Mouse (Mus musculus): ENCODE measurements around the gene Entpd2. TPM values are rescaled to one million over a fixed set of nuclear protein-coding genes. Genes with fewer than 3 reads are reported as not detected.
A peak's percentile ranks its signal among the peaks of the same experiment; 100 is the strongest.

The Entpd2 gene
- 3.4 and 4.0 TPM in 2 replicates for polyA plus RNA-seq (2015; fragmentation: Nextera tagmentation; extraction: Ambion mirVana)

GRCm38 (mm10) chr2:25395721-25396596 is at the start of gene Entpd2:
Entpd2 (plus strand) TSS chr2:25395874.
- no peak within 1 kb of the TSS for H3K27ac ChIP-seq (ENCODE audit: low read length)
- no peaks in the 10 kb centered on the region for H3K9me3 ChIP-seq (replicated peaks; ENCODE audit: control insufficient read depth, low read length)
- peak within 1 kb of the TSS; percentile 50 for H3K9ac ChIP-seq (ENCODE audit: low read length)
- H3K36me3 ChIP-seq (ENCODE audit: control insufficient read depth, insufficient read depth): no peaks in the 10 kb centered on the region
- ATAC-seq (replicated peaks; ENCODE audit: extremely low read depth, insufficient read depth, low FRiP score): 0 out of 2 replicates have a peak, but pooled peaks have one; percentile 5
- peak within 1 kb of the TSS; percentile 68 for H3K4me2 ChIP-seq (ENCODE audit: low read depth, low read length)
- H3K27me3 ChIP-seq (ENCODE audit: control insufficient read depth, insufficient read depth, low read length): peaks cover 61% of the 10 kb centered on the region
- peaks cover 6% of the 10 kb centered on the region; the same call in 1 of the 2 replicates for H3K4me1 ChIP-seq (ENCODE audit: control insufficient read depth, insufficient read depth, low read length)
- 2% methylated on average over 57 of the region's 57 CpGs for WGBS
- H3K4me3 ChIP-seq (ENCODE audit: low read length): peak within 1 kb of the TSS; percentile 47

- Histone ChIP-seq H3K9me3 (replicated peaks; ENCODE audit: control insufficient read depth, low read length) (no peaks in the 10 kb centered on the region), H3K4me1 (ENCODE audit: control insufficient read depth, insufficient read depth, low read length) (no peaks in the 10 kb centered on the region), H3K4me3 (ENCODE audit: low read length) (no peak overlapping the region), H3K36me3 (ENCODE audit: control insufficient read depth, insufficient read depth) (peaks cover 58% of the 10 kb centered on the region), H3K27me3 (ENCODE audit: control insufficient read depth, insufficient read depth, low read length) (no peaks in the 10 kb centered on the region), H3K4me2 (ENCODE audit: low read depth, low read length) (no peak overlapping the region), H3K9ac (ENCODE audit: low read length) (no peak overlapping the region), H3K27ac (ENCODE audit: low read length) (no peak overlapping the region)
- no peak for ATAC-seq (replicated peaks; ENCODE audit: extremely low read depth, insufficient read depth, low FRiP score)
- WGBS: 90% methylated on average over 7 of the region's 7 CpGs
These were observed 47.5 kb upstream of the Entpd2 start for GRCm38 (mm10) chr2:25348162-25348561.

- Histone ChIP-seq H3K4me3 (ENCODE audit: low read length) (no peak overlapping the region), H3K27me3 (ENCODE audit: control insufficient read depth, insufficient read depth, low read length) (no peaks in the 10 kb centered on the region), H3K27ac (ENCODE audit: low read length) (no peak overlapping the region), H3K36me3 (ENCODE audit: control insufficient read depth, insufficient read depth) (peaks cover 52% of the 10 kb centered on the region), H3K9ac (ENCODE audit: low read length) (no peak overlapping the region), H3K9me3 (replicated peaks; ENCODE audit: control insufficient read depth, low read length) (no peaks in the 10 kb centered on the region), H3K4me2 (ENCODE audit: low read depth, low read length) (no peak overlapping the region), H3K4me1 (ENCODE audit: control insufficient read depth, insufficient read depth, low read length) (no peaks in the 10 kb centered on the region)
- WGBS: 94% methylated on average over 4 of the region's 4 CpGs
- ATAC-seq (replicated peaks; ENCODE audit: extremely low read depth, insufficient read depth, low FRiP score): no peak
These were observed 46.2 kb upstream of the Entpd2 start for GRCm38 (mm10) chr2:25349499-25349898.

GRCm38 (mm10) chr2:25350701-25351100 is 45.0 kb upstream of the Entpd2 start:
- WGBS: 96% methylated on average over 3 of the region's 3 CpGs
- Histone ChIP-seq H3K27ac (ENCODE audit: low read length) (no peak overlapping the region), H3K9ac (ENCODE audit: low read length) (no peak overlapping the region), H3K36me3 (ENCODE audit: control insufficient read depth, insufficient read depth) (peaks cover 41% of the 10 kb centered on the region), H3K27me3 (ENCODE audit: control insufficient read depth, insufficient read depth, low read length) (no peaks in the 10 kb centered on the region), H3K9me3 (replicated peaks; ENCODE audit: control insufficient read depth, low read length) (no peaks in the 10 kb centered on the region), H3K4me2 (ENCODE audit: low read depth, low read length) (no peak overlapping the region), H3K4me1 (ENCODE audit: control insufficient read depth, insufficient read depth, low read length) (peaks cover under 1% of the 10 kb centered on the region; the same call in 1 of the 2 replicates), H3K4me3 (ENCODE audit: low read length) (no peak overlapping the region)
- no peak for ATAC-seq (replicated peaks; ENCODE audit: extremely low read depth, insufficient read depth, low FRiP score)

- peaks cover 8% of the 10 kb centered on the region for H3K4me1 ChIP-seq (ENCODE audit: control insufficient read depth, insufficient read depth, low read length)
- 81% methylated on average over 6 of the region's 6 CpGs for WGBS
- peaks cover 20% of the 10 kb centered on the region for H3K36me3 ChIP-seq (ENCODE audit: control insufficient read depth, insufficient read depth)
- ATAC-seq (replicated peaks; ENCODE audit: extremely low read depth, insufficient read depth, low FRiP score): no peak
- no peak overlapping the region for H3K27ac ChIP-seq (ENCODE audit: low read length)
- no peaks in the 10 kb centered on the region for H3K9me3 ChIP-seq (replicated peaks; ENCODE audit: control insufficient read depth, low read length)
- no peak overlapping the region for H3K4me2 ChIP-seq (ENCODE audit: low read depth, low read length)
- H3K27me3 ChIP-seq (ENCODE audit: control insufficient read depth, insufficient read depth, low read length): no peaks in the 10 kb centered on the region
- no peak overlapping the region for H3K9ac ChIP-seq (ENCODE audit: low read length)
- H3K4me3 ChIP-seq (ENCODE audit: low read length): no peak overlapping the region
These were observed 41.5 kb upstream of the Entpd2 start for GRCm38 (mm10) chr2:25354211-25354610.

GRCm38 (mm10) chr2:25355419-25356066 is 40.1 kb upstream of the Entpd2 start:
- Histone ChIP-seq H3K4me2 (ENCODE audit: low read depth, low read length) (peak overlapping the region; percentile 89), H3K9ac (ENCODE audit: low read length) (peak overlapping the region; percentile 56), H3K9me3 (replicated peaks; ENCODE audit: control insufficient read depth, low read length) (no peaks in the 10 kb centered on the region), H3K27ac (ENCODE audit: low read length) (no peak overlapping the region), H3K4me3 (ENCODE audit: low read length) (peak overlapping the region; percentile 58), H3K4me1 (ENCODE audit: control insufficient read depth, insufficient read depth, low read length) (peaks cover 8% of the 10 kb centered on the region), H3K27me3 (ENCODE audit: control insufficient read depth, insufficient read depth, low read length) (no peaks in the 10 kb centered on the region), H3K36me3 (ENCODE audit: control insufficient read depth, insufficient read depth) (peaks cover 7% of the 10 kb centered on the region)
- no peak for ATAC-seq (replicated peaks; ENCODE audit: extremely low read depth, insufficient read depth, low FRiP score)
- 30% methylated on average over 18 of the region's 18 CpGs for WGBS

GRCm38 (mm10) chr2:25356208-25357079 is 39.2 kb upstream of the Entpd2 start, which contains the start of gene Dpp7:
Dpp7 (minus strand) TSS chr2:25356359.
- no peaks in the 10 kb centered on the region for H3K9me3 ChIP-seq (replicated peaks; ENCODE audit: control insufficient read depth, low read length)
- peak within 1 kb of the TSS; percentile 89 for H3K4me2 ChIP-seq (ENCODE audit: low read depth, low read length)
- H3K36me3 ChIP-seq (ENCODE audit: control insufficient read depth, insufficient read depth): peaks cover 6% of the 10 kb centered on the region; the same call in 1 of the 2 replicates
- H3K27ac ChIP-seq (ENCODE audit: low read length): no peak within 1 kb of the TSS
- 3% methylated on average over 13 of the region's 13 CpGs for WGBS
- H3K4me1 ChIP-seq (ENCODE audit: control insufficient read depth, insufficient read depth, low read length): peaks cover 8% of the 10 kb centered on the region
- H3K9ac ChIP-seq (ENCODE audit: low read length): peak within 1 kb of the TSS; percentile 56
- H3K27me3 ChIP-seq (ENCODE audit: control insufficient read depth, insufficient read depth, low read length): no peaks in the 10 kb centered on the region
- peak; percentile 70 for ATAC-seq (replicated peaks; ENCODE audit: extremely low read depth, insufficient read depth, low FRiP score)
- H3K4me3 ChIP-seq (ENCODE audit: low read length): peak within 1 kb of the TSS; percentile 58

GRCm38 (mm10) chr2:25359848-25360247 is 35.8 kb upstream of the Entpd2 start:
- H3K9me3 ChIP-seq (replicated peaks; ENCODE audit: control insufficient read depth, low read length): no peaks in the 10 kb centered on the region
- H3K36me3 ChIP-seq (ENCODE audit: control insufficient read depth, insufficient read depth): no peaks in the 10 kb centered on the region; the same call in 1 of the 2 replicates
- no peak overlapping the region for H3K9ac ChIP-seq (ENCODE audit: low read length)
- no peak overlapping the region for H3K27ac ChIP-seq (ENCODE audit: low read length)
- H3K4me3 ChIP-seq (ENCODE audit: low read length): no peak overlapping the region
- no peak overlapping the region for H3K4me2 ChIP-seq (ENCODE audit: low read depth, low read length)
- WGBS: 74% methylated on average over 4 of the region's 4 CpGs
- H3K4me1 ChIP-seq (ENCODE audit: control insufficient read depth, insufficient read depth, low read length): peaks cover 10% of the 10 kb centered on the region
- no peak for ATAC-seq (replicated peaks; ENCODE audit: extremely low read depth, insufficient read depth, low FRiP score)
- H3K27me3 ChIP-seq (ENCODE audit: control insufficient read depth, insufficient read depth, low read length): no peaks in the 10 kb centered on the region

Measured in heart, embryonic 16.5 days (tissue).